Mouse (Mus musculus) MEL (cell line): ENCODE measurements at regions not wholly inside any gene's neighbourhood (a gene's known extent, or its start where the extent isn't known, plus 50 kb on each side); places are given as distances from the start of the nearest gene placed in this dataset.

Experiments
- E2F4 ChIP-seq: IDR thresholded peaks from 2 replicates; pipeline ENCODE4 v1.6.1; 2011; ENCODE audit warnings: low read depth, low read length, improper control_type of control experiment, borderline replicate concordance
- GATA1 ChIP-seq: IDR thresholded peaks from 2 replicates; pipeline ENCODE4 v1.6.1; 2011; ENCODE audit warnings: low read depth, low read length, improper control_type of control experiment

- TF ChIP-seq E2F4 (no peak), GATA1 (no peak)
Observed at GRCm38 (mm10) chr9:8731141-8731540, 168.5 kb upstream of the Pgr start.
